Comparison of ENCODE assay signal across 9 mouse cellular contexts in genomic region chr9:43253271-43253681, GRCm38 (mm10). TPM values are rescaled to one million over a fixed set of nuclear protein-coding genes. Genes with fewer than 3 reads are reported as not detected.
DNase-seq lines count a peak whose midpoint lies in the region; ATAC-seq and TF ChIP-seq lines count a peak whose summit lies in the region.
"Had no signal": no experiment of that assay in that cellular context is flagged by ENCODE, and none has a peak within 500 bp of the region (broad histone marks: within the 10 kb centered on the region; RNA-seq: fewer than 3 reads in every experiment).

No protein-coding gene starts in this region.

- 31% methylated on average over 5 of the region's 5 CpGs for WGBS in heart, embryonic 16.5 days
- 9% methylated on average over 5 of the region's 5 CpGs for WGBS in limb, embryonic 14.5 days

- H3K36me3 ChIP-seq in heart, embryonic 16.5 days (ENCODE audit: control insufficient read depth, insufficient read depth): no peaks in the 10 kb centered on the region
- H3K36me3 ChIP-seq in limb, embryonic 14.5 days (ENCODE audit: control insufficient read depth, insufficient read depth, low read length): no peaks in the 10 kb centered on the region

- no peak overlapping the region for H3K4me2 ChIP-seq in heart, embryonic 16.5 days (ENCODE audit: low read depth, low read length)
- H3K4me2 ChIP-seq in limb, embryonic 14.5 days (replicated peaks; ENCODE audit: low read depth, low read length, severe bottlenecking): peak overlapping the region; percentile 36

- no peak for TF ChIP-seq POLR2A in limb, embryonic 14.5 days (IDR thresholded peaks at IDR 0.05; ENCODE audit: borderline replicate concordance, extremely low read depth, insufficient read depth, insufficient read length)

- DNase-seq in urinary bladder, postnatal 14 days (ENCODE audit: low spot score): peak; percentile 23
- DNase-seq in urinary bladder, adult 2 months (ENCODE audit: low spot score): no peak
- peak; percentile 83 for DNase-seq in limb, embryonic 14.5 days (ENCODE audit: low spot score)
- DNase-seq in thymus, postnatal 4 days: no peak
- no peak for DNase-seq in thymus, postnatal 10 days (ENCODE audit: low spot score in 2 of 2)
- no peak for DNase-seq in left cerebral cortex, adult 18-20 months (ENCODE audit: low spot score in 2 of 2)

- H3K4me1 ChIP-seq in heart, embryonic 16.5 days (ENCODE audit: control insufficient read depth, insufficient read depth, low read length): no peaks in the 10 kb centered on the region; the same call in 1 of the 2 replicates
- peaks cover 47% of the 10 kb centered on the region for H3K4me1 ChIP-seq in limb, embryonic 14.5 days (ENCODE audit: control insufficient read depth, insufficient read depth, low read length)

- H3K9ac ChIP-seq in heart, embryonic 16.5 days (ENCODE audit: low read length): no peak overlapping the region
- peak overlapping the region; percentile 46; the same call in 1 of the 2 replicates for H3K9ac ChIP-seq in limb, embryonic 14.5 days (ENCODE audit: low read depth, low read length, severe bottlenecking)

- H3K27ac ChIP-seq in heart, embryonic 16.5 days (ENCODE audit: low read length): 0 out of 2 replicates have a peak overlapping the region, but pooled peaks have one; percentile 37
- peak overlapping the region; percentile 99 for H3K27ac ChIP-seq in limb, embryonic 14.5 days (replicated peaks; ENCODE audit: low read depth, low read length)

- H3K4me3 ChIP-seq in heart, embryonic 16.5 days (ENCODE audit: low read length): no peak overlapping the region
- no peak overlapping the region; the same call in 1 of the 2 replicates for H3K4me3 ChIP-seq in limb, embryonic 14.5 days (replicated peaks; ENCODE audit: low read length)

- no peaks in the 10 kb centered on the region for H3K9me3 ChIP-seq in heart, embryonic 16.5 days (replicated peaks; ENCODE audit: control insufficient read depth, low read length)
- no peaks in the 10 kb centered on the region for H3K9me3 ChIP-seq in limb, embryonic 14.5 days (ENCODE audit: control insufficient read depth, low read length)

- ATAC-seq in heart, embryonic 16.5 days (replicated peaks; ENCODE audit: extremely low read depth, insufficient read depth, low FRiP score): no peak; the same call in 1 of the 2 replicates
- peak; percentile 85 for ATAC-seq in limb, embryonic 14.5 days (ENCODE audit: low FRiP score, low read depth)
- ATAC-seq in megakaryocyte progenitor cell, adult 5-6 weeks (replicated peaks; ENCODE audit: poor library complexity): no peak

- no peaks in the 10 kb centered on the region for H3K27me3 ChIP-seq in heart, embryonic 16.5 days (ENCODE audit: control insufficient read depth, insufficient read depth, low read length)
- H3K27me3 ChIP-seq in limb, embryonic 14.5 days (ENCODE audit: control insufficient read depth, insufficient read depth, low read length): no peaks in the 10 kb centered on the region

RNA-seq across cellular contexts. Expression of gene Oaf, which starts 13.6 kb away (rescaled TPM):
- polyA plus RNA-seq in urinary bladder, adult 2 months (2012; rRNA removed): 53.7 and 67.1 TPM in 2 replicates
- 26.0 and 27.4 TPM in 2 replicates for polyA plus RNA-seq in heart, embryonic 16.5 days (2015; fragmentation: Nextera tagmentation; extraction: Ambion mirVana)
- 149 and 154 TPM in 2 replicates for polyA plus RNA-seq in limb, embryonic 14.5 days (2012; rRNA removed)
- 145 and 172 TPM in 2 replicates for polyA plus RNA-seq in limb, embryonic 14.5 days (2014; fragmentation: Nextera tagmentation; extraction: Ambion mirVana)
- 10 to 100 TPM; 15.2 to 17.9 TPM for total RNA-seq in left cerebral cortex, adult 18-20 months (2021)
- 19.2 and 20.9 TPM in 2 replicates for total RNA-seq in megakaryocyte progenitor cell, adult 5-6 weeks (2015)
- total RNA-seq in megakaryocyte progenitor cell, adult 5-6 weeks (2017): 10.0 and 17.0 TPM in 2 replicates
- total RNA-seq: neutrophil, adult 5-6 weeks had no signal

RNA-seq across cellular contexts. Expression of gene Pou2f3, which starts 43.1 kb away (rescaled TPM):
- 0.28 and 0.53 TPM in 2 replicates for polyA plus RNA-seq in urinary bladder, adult 2 months (2012; rRNA removed)
- polyA plus RNA-seq in heart, embryonic 16.5 days (2015; fragmentation: Nextera tagmentation; extraction: Ambion mirVana): 0.19 and 0.53 TPM in 2 replicates
- 6.5 and 6.9 TPM in 2 replicates for polyA plus RNA-seq in limb, embryonic 14.5 days (2012; rRNA removed)
- 5.2 and 7.9 TPM in 2 replicates for polyA plus RNA-seq in limb, embryonic 14.5 days (2014; fragmentation: Nextera tagmentation; extraction: Ambion mirVana)
- under 1 TPM; 0.21 to 0.37 TPM for total RNA-seq in left cerebral cortex, adult 18-20 months (2021)
- not detected in 2 replicates for total RNA-seq in megakaryocyte progenitor cell, adult 5-6 weeks (2015)
- not detected in 2 replicates for total RNA-seq in megakaryocyte progenitor cell, adult 5-6 weeks (2017)
- total RNA-seq: neutrophil, adult 5-6 weeks had no signal

RNA-seq across cellular contexts. Expression of gene Trim29, which starts 57.4 kb away (rescaled TPM):
- polyA plus RNA-seq in urinary bladder, adult 2 months (2012; rRNA removed): 59.6 and 62.9 TPM in 2 replicates
- 5.6 and 11.0 TPM in 2 replicates for polyA plus RNA-seq in heart, embryonic 16.5 days (2015; fragmentation: Nextera tagmentation; extraction: Ambion mirVana)
- polyA plus RNA-seq in limb, embryonic 14.5 days (2012; rRNA removed): 41.5 and 49.4 TPM in 2 replicates
- 68.8 and 77.6 TPM in 2 replicates for polyA plus RNA-seq in limb, embryonic 14.5 days (2014; fragmentation: Nextera tagmentation; extraction: Ambion mirVana)
- total RNA-seq in left cerebral cortex, adult 18-20 months (2021): under 1 TPM in 1 of 2 experiments, not detected in 1; 0.30 TPM
- total RNA-seq in megakaryocyte progenitor cell, adult 5-6 weeks (2015): not detected in 2 replicates
- not detected in 2 replicates for total RNA-seq in megakaryocyte progenitor cell, adult 5-6 weeks (2017)

Comparison
In these comparisons a context has a peak if more than half of its experiments do, and no peak if none do; other contexts are left out.
1. DNase-seq: peak in urinary bladder, postnatal 14 days (single experiment) and limb, embryonic 14.5 days (single experiment); none in urinary bladder, adult 2 months (single experiment), thymus, postnatal 4 days (single experiment), thymus, postnatal 10 days (0 of 2) and left cerebral cortex, adult 18-20 months (0 of 2).